Mouse (Mus musculus) heart, adult 10 weeks (tissue): ENCODE results near the gene Cpa1. TPM values are rescaled to one million over a fixed set of nuclear protein-coding genes. Genes with fewer than 3 reads are reported as not detected.

Experiments used
- polyA plus RNA-seq: library from polyadenylated mRNA; stranded (reverse); fragments of 350-450 nt; fragmentation: Illumina TruSeq; extraction: RNeasy Lipid Tissue Mini Kit (QIAGEN cat#74804); gene quantifications from one replicate; pipeline ENCODE4 v1.2.3, GENCODE M21; 2014; ENCODE audit warnings: low read depth, low replicate concordance

Cpa1 gene
- not detected for polyA plus RNA-seq

GRCm38 (mm10) chr6:30638674-30639268, at the start of gene Cpa1:
Gene Cpa1, plus strand, starts transcription at chr6:30639218.

GRCm38 (mm10) chr6:30610710-30611109, 28.3 kb upstream of the Cpa1 start, which contains the start of gene Cpa5:
Gene Cpa5, plus strand, starts transcription at chr6:30611010.

GRCm38 (mm10) chr6:30693350-30693991, 54.5 kb downstream of the Cpa1 start, which contains the start of gene Cep41:
Gene Cep41, minus strand, starts transcription at chr6:30693749.

Other genes starting within 250 kb of the Cpa1 start
- gene Zc3hc1, start 248.2 kb upstream of the Cpa1 start, polyA plus RNA-seq, result 17.4 TPM
- gene Klhdc10, start 237.3 kb upstream of the Cpa1 start, polyA plus RNA-seq, result 28.4 TPM
- 13.7 TPM for gene Tmem209, start 129.4 kb upstream of the Cpa1 start, polyA plus RNA-seq
- not detected for gene Ssmem1, start 129.4 kb upstream of the Cpa1 start, polyA plus RNA-seq
- not detected for gene Cpa2, start 97.6 kb upstream of the Cpa1 start, polyA plus RNA-seq
- gene Cpa4, start 70.8 kb upstream of the Cpa1 start, polyA plus RNA-seq, result not detected
- gene Cpa5, start 28.2 kb upstream of the Cpa1 start, polyA plus RNA-seq, result not detected
- gene Cep41, start 54.5 kb downstream of the Cpa1 start, polyA plus RNA-seq, result 3.0 TPM
- 3.5 TPM for gene Mest, start 84.3 kb downstream of the Cpa1 start, polyA plus RNA-seq